Comparison of ENCODE assay signal across 12 mouse cellular contexts in the genomic region with DNA sequence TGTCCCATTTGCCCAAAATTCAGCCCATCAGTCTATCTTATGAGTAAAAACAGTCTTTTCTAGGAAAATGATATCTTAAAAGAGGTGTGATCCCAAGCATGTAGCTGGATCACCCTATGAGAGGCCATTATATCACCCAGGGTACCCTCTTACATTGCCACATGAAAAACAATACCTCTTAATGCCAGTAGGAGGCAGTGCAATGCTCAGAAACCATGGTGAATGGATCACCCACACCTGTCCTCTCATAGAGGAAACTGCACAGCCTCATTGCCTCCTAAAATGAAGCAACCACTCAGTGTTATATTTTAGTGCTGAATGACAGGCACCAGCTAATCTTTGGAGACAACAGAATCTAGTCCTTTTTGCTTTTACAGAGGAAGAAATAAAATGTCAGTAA.
DNase-seq lines count a peak whose midpoint lies in the region; ATAC-seq and TF ChIP-seq lines count a peak whose summit lies in the region.
"Had no signal": no experiment of that assay in that cellular context is flagged by ENCODE, and none has a peak within 500 bp of the region (broad histone marks: within the 10 kb centered on the region; RNA-seq: fewer than 3 reads in every experiment).

No protein-coding gene starts in this region.

- no peak for TF ChIP-seq EP300 in heart, adult 2 months (IDR thresholded peaks at IDR 0.05; ENCODE audit: insufficient read depth, low read depth, low read length)

- H3K27ac ChIP-seq in heart, adult 2 months, result no peak overlapping the region
- H3K27ac ChIP-seq in spleen, adult 2 months (ENCODE audit: insufficient read depth, low read length), result no peak overlapping the region

- no peak overlapping the region for H3K4me3 ChIP-seq in heart, adult 2 months
- H3K4me3 ChIP-seq in spleen, adult 2 months (ENCODE audit: extremely low read depth, insufficient read depth, insufficient read length), result no peak overlapping the region
- H3K4me3 ChIP-seq: erythroblast, embryonic 14.5 days had no signal

- H3K27me3 ChIP-seq in heart, adult 2 months (ENCODE audit: control insufficient read depth, insufficient read depth, low read length), result no peaks in the 10 kb centered on the region
- no peaks in the 10 kb centered on the region for H3K27me3 ChIP-seq in spleen, adult 2 months (ENCODE audit: control insufficient read depth, insufficient read depth, low read length)

- TF ChIP-seq POLR2A in heart, adult 2 months (IDR thresholded peaks at IDR 0.05; ENCODE audit: insufficient read depth, low read depth, low read length), result no peak
- TF ChIP-seq POLR2A in spleen, adult 2 months (IDR thresholded peaks at IDR 0.05; ENCODE audit: low read depth, low read length), result no peak

- no peak for DNase-seq in heart, adult 2 months
- no peak for DNase-seq in heart, adult 18-20 months
- DNase-seq in spleen, adult 2 months (ENCODE audit: low read depth in 1 of 2, low spot score in 2 of 2), result no peak
- DNase-seq in spleen, postnatal 4 days (ENCODE audit: low spot score in 2 of 2), result no peak
- no peak for DNase-seq in ovary, postnatal 10 days (ENCODE audit: low spot score)
- no peak for DNase-seq in right cerebral cortex, postnatal 14 days
- DNase-seq: cerebellum, postnatal 25 days; gastrocnemius, postnatal 10 days; layer of hippocampus, adult 9-11 months had no signal

- H3K4me1 ChIP-seq in heart, adult 2 months (ENCODE audit: control insufficient read depth, insufficient read depth, low read length), result peaks cover 9% of the 10 kb centered on the region
- peaks cover 7% of the 10 kb centered on the region for H3K4me1 ChIP-seq in spleen, adult 2 months (ENCODE audit: control insufficient read depth, insufficient read depth, insufficient read length)

- peak; percentile 57 for TF ChIP-seq CTCF in heart, adult 2 months (IDR thresholded peaks at IDR 0.05)
- peak; percentile 12; the same call in 1 of the 2 replicates for TF ChIP-seq CTCF in spleen, adult 2 months (IDR thresholded peaks at IDR 0.05; ENCODE audit: extremely low read depth, insufficient read depth, insufficient read length, insufficient replicate concordance)

- peaks cover 14% of the 10 kb centered on the region for H3K36me3 ChIP-seq in heart, adult 2 months (ENCODE audit: control insufficient read depth, insufficient read depth, low read length)
- no peaks in the 10 kb centered on the region for H3K36me3 ChIP-seq in spleen, adult 2 months (ENCODE audit: control insufficient read depth, insufficient read depth, low read length)

- H3K79me2 ChIP-seq in heart, adult 2 months (replicated peaks; ENCODE audit: control insufficient read depth, insufficient read depth, low read length), result no peaks in the 10 kb centered on the region

- intact Hi-C loops in heart, adult 2 months (cut with DNase I), result no loop called here

- H3K9ac ChIP-seq in heart, adult 2 months (ENCODE audit: low read depth, low read length), result no peak overlapping the region

- peak; percentile 58 to 82; a peak in 2 of 4 replicates for ATAC-seq in hematopoietic stem cell, adult 5-6 weeks (replicated peaks in 1 of 2; ENCODE audit: insufficient read depth in 1 of 2, low FRiP score in 2 of 2, low TSS enrichment in 1 of 2, low read depth in 1 of 2, poor library complexity in 2 of 2, severe bottlenecking in 2 of 2)
- ATAC-seq: inflammation-experienced regulatory T-cells, adult 6 months had no signal
